13 mouse cellular contexts compared by ENCODE assay signal in genomic region chr4:118527335-118527681, GRCm38 (mm10). TPM values are rescaled to one million over a fixed set of nuclear protein-coding genes. Genes with fewer than 3 reads are reported as not detected.
DNase-seq lines count a peak whose midpoint lies in the region; ATAC-seq and TF ChIP-seq lines count a peak whose summit lies in the region.
"Had no signal": no experiment of that assay in that cellular context is flagged by ENCODE, and none has a peak within 500 bp of the region (broad histone marks: within the 10 kb centered on the region; RNA-seq: fewer than 3 reads in every experiment).

No protein-coding gene starts in this region.

- 0 out of 2 replicates have a peak, but pooled peaks have one; percentile 2 for ATAC-seq in kidney, postnatal 0 days (replicated peaks; ENCODE audit: low FRiP score, low read depth)
- ATAC-seq in embryonic facial prominence, embryonic 13.5 days (ENCODE audit: insufficient number of reproducible peaks, insufficient read depth, low FRiP score, low TSS enrichment, low read depth), result no peak
- no peak for ATAC-seq in liver, embryonic 15.5 days (ENCODE audit: insufficient read depth)
- no peak for ATAC-seq in inflammation-experienced regulatory T-cells, adult 6 months
- ATAC-seq: midbrain, embryonic 15.5 days had no signal

- TF ChIP-seq EP300 in ES-Bruce4 (IDR thresholded peaks at IDR 0.05; ENCODE audit: insufficient read depth, low read depth, low read length), result no peak

- DNase-seq in kidney, postnatal 0 days (ENCODE audit: low spot score), result no peak
- DNase-seq in kidney, adult 11 months, result no peak
- no peak for DNase-seq in heart, postnatal 4 days
- DNase-seq: cerebellum, adult 2 months had no signal

- no peak for TF ChIP-seq CTCF in kidney, postnatal 0 days (IDR thresholded peaks at IDR 0.05; ENCODE audit: low read depth)
- no peak for TF ChIP-seq CTCF in ES-Bruce4 (IDR thresholded peaks at IDR 0.05; ENCODE audit: low read depth, low read length)

- peak overlapping the region; percentile 70 for H3K27ac ChIP-seq in kidney, postnatal 0 days
- no peak overlapping the region for H3K27ac ChIP-seq in ES-Bruce4 (ENCODE audit: insufficient read depth, low read length)
- H3K27ac ChIP-seq in embryonic facial prominence, embryonic 13.5 days, result no peak overlapping the region
- peak overlapping the region; percentile 55; the same call in 1 of the 2 replicates for H3K27ac ChIP-seq in liver, embryonic 15.5 days (replicated peaks)
- H3K27ac ChIP-seq: midbrain, embryonic 15.5 days; neural tube, embryonic 13.5 days had no signal

- no peaks in the 10 kb centered on the region for H3K27me3 ChIP-seq in kidney, postnatal 0 days (ENCODE audit: insufficient read depth, low read length)
- H3K27me3 ChIP-seq in ES-Bruce4 (ENCODE audit: control insufficient read depth, insufficient read depth, low read length, poor library complexity, severe bottlenecking), result no peaks in the 10 kb centered on the region
- no peaks in the 10 kb centered on the region for H3K27me3 ChIP-seq in embryonic facial prominence, embryonic 13.5 days
- no peaks in the 10 kb centered on the region for H3K27me3 ChIP-seq in liver, embryonic 15.5 days
- H3K27me3 ChIP-seq: midbrain, embryonic 15.5 days; neural tube, embryonic 13.5 days had no signal

- peak overlapping the region; percentile 46 for H3K4me2 ChIP-seq in kidney, postnatal 0 days (ENCODE audit: low read length)
- H3K4me2 ChIP-seq in embryonic facial prominence, embryonic 13.5 days, result peak overlapping the region; percentile 31
- H3K4me2 ChIP-seq in liver, embryonic 15.5 days, result peak overlapping the region; percentile 33
- H3K4me2 ChIP-seq: midbrain, embryonic 15.5 days; neural tube, embryonic 13.5 days had no signal

- no peaks in the 10 kb centered on the region; the same call in 1 of the 2 replicates for H3K4me1 ChIP-seq in kidney, postnatal 0 days (replicated peaks; ENCODE audit: insufficient read depth, low read length)
- H3K4me1 ChIP-seq in ES-Bruce4 (ENCODE audit: control insufficient read depth, insufficient read depth, low read length), result peaks cover 6% of the 10 kb centered on the region
- H3K4me1 ChIP-seq in embryonic facial prominence, embryonic 13.5 days, result peaks cover 4% of the 10 kb centered on the region; the same call in 1 of the 2 replicates
- H3K4me1 ChIP-seq in liver, embryonic 15.5 days (replicated peaks), result peaks cover 3% of the 10 kb centered on the region; the same call in 1 of the 2 replicates
- H3K4me1 ChIP-seq: midbrain, embryonic 15.5 days; neural tube, embryonic 13.5 days had no signal

- H3K9me3 ChIP-seq in kidney, postnatal 0 days (replicated peaks; ENCODE audit: low read length), result no peaks in the 10 kb centered on the region
- no peaks in the 10 kb centered on the region for H3K9me3 ChIP-seq in ES-Bruce4 (replicated peaks; ENCODE audit: control insufficient read depth, insufficient read depth, low read length, poor library complexity, severe bottlenecking)
- H3K9me3 ChIP-seq in embryonic facial prominence, embryonic 13.5 days, result no peaks in the 10 kb centered on the region
- H3K9me3 ChIP-seq in liver, embryonic 15.5 days (replicated peaks), result no peaks in the 10 kb centered on the region
- H3K9me3 ChIP-seq: midbrain, embryonic 15.5 days; neural tube, embryonic 13.5 days had no signal

- no peak for TF ChIP-seq POLR2A in ES-Bruce4 (IDR thresholded peaks at IDR 0.05; ENCODE audit: insufficient read depth, low read length)

- H3K4me3 ChIP-seq in kidney, postnatal 0 days (replicated peaks; ENCODE audit: low read depth, low read length), result no peak overlapping the region
- peak overlapping the region; percentile 64 for H3K4me3 ChIP-seq in ES-Bruce4 (ENCODE audit: low read depth, low read length)
- peak overlapping the region; percentile 28 for H3K4me3 ChIP-seq in embryonic facial prominence, embryonic 13.5 days
- H3K4me3 ChIP-seq in liver, embryonic 15.5 days (replicated peaks), result peak overlapping the region; percentile 25
- H3K4me3 ChIP-seq: midbrain, embryonic 15.5 days; neural tube, embryonic 13.5 days had no signal

- peak overlapping the region; percentile 38; the same call in 1 of the 2 replicates for H3K9ac ChIP-seq in kidney, postnatal 0 days (ENCODE audit: low read depth, low read length)
- no peak overlapping the region for H3K9ac ChIP-seq in ES-Bruce4 (ENCODE audit: low read depth, poor library complexity, severe bottlenecking)
- no peak overlapping the region for H3K9ac ChIP-seq in embryonic facial prominence, embryonic 13.5 days
- no peak overlapping the region for H3K9ac ChIP-seq in liver, embryonic 15.5 days
- H3K9ac ChIP-seq: midbrain, embryonic 15.5 days; neural tube, embryonic 13.5 days had no signal

- 34% methylated on average over 5 of the region's 5 CpGs for WGBS in kidney, postnatal 0 days
- WGBS in embryonic facial prominence, embryonic 13.5 days, result 28% methylated on average over 5 of the region's 5 CpGs
- 49% methylated on average over 5 of the region's 5 CpGs for WGBS in liver, embryonic 15.5 days (ENCODE audit: insufficient replicate concordance)

- H3K36me3 ChIP-seq in kidney, postnatal 0 days (ENCODE audit: insufficient read depth, low read length), result no peaks in the 10 kb centered on the region
- no peaks in the 10 kb centered on the region for H3K36me3 ChIP-seq in ES-Bruce4 (ENCODE audit: control insufficient read depth, insufficient read depth, low read length, poor library complexity, severe bottlenecking)
- no peaks in the 10 kb centered on the region for H3K36me3 ChIP-seq in embryonic facial prominence, embryonic 13.5 days
- no peaks in the 10 kb centered on the region for H3K36me3 ChIP-seq in liver, embryonic 15.5 days (replicated peaks)
- H3K36me3 ChIP-seq: midbrain, embryonic 15.5 days; neural tube, embryonic 13.5 days had no signal

RNA-seq across cellular contexts. Expression of gene 2610528J11Rik, which starts 0.5 kb away (rescaled TPM):
- 63.3 and 66.5 TPM in 2 replicates for polyA plus RNA-seq in kidney, postnatal 0 days (2015; fragmentation: Nextera tagmentation; extraction: Ambion mirVana)
- 19.5 and 20.0 TPM in 2 replicates for polyA plus RNA-seq in ES-Bruce4 (2011; ENCODE audit: insufficient read depth, insufficient read length, low read depth, missing spikeins)
- 4.1 and 5.0 TPM in 2 replicates for polyA plus RNA-seq in embryonic facial prominence, embryonic 13.5 days (2015; fragmentation: Nextera tagmentation; extraction: Ambion mirVana)
- polyA plus RNA-seq in liver, embryonic 15.5 days (2015; fragmentation: Nextera tagmentation; extraction: Ambion mirVana), result 6.4 and 6.8 TPM in 2 replicates
- polyA plus RNA-seq in inflammation-experienced regulatory T-cells, adult 6 months (2017; shearing (Covaris generic)), result not detected
- not detected for total RNA-seq in heart, postnatal 4 days (2021)
- total RNA-seq: granulocyte monocyte progenitor cell, adult 5-6 weeks; hematopoietic stem cell, adult 5-6 weeks; left cerebral cortex, postnatal 14 days had no signal
- polyA plus RNA-seq: cerebellum, adult 2 months; midbrain, embryonic 15.5 days; neural tube, embryonic 13.5 days had no signal

RNA-seq across cellular contexts. Expression of gene Tmem125, which starts 16.5 kb away (rescaled TPM):
- 11.3 and 12.3 TPM in 2 replicates for polyA plus RNA-seq in kidney, postnatal 0 days (2015; fragmentation: Nextera tagmentation; extraction: Ambion mirVana)
- 9.7 and 11.9 TPM in 2 replicates for polyA plus RNA-seq in ES-Bruce4 (2011; ENCODE audit: insufficient read depth, insufficient read length, low read depth, missing spikeins)
- polyA plus RNA-seq in embryonic facial prominence, embryonic 13.5 days (2015; fragmentation: Nextera tagmentation; extraction: Ambion mirVana), result 2.8 and 3.2 TPM in 2 replicates
- polyA plus RNA-seq in liver, embryonic 15.5 days (2015; fragmentation: Nextera tagmentation; extraction: Ambion mirVana), result 1.9 and 2.0 TPM in 2 replicates
- not detected for polyA plus RNA-seq in inflammation-experienced regulatory T-cells, adult 6 months (2017; shearing (Covaris generic))
- under 1 TPM; 0.24 to 0.32 TPM for total RNA-seq in heart, postnatal 4 days (2021)
- total RNA-seq: granulocyte monocyte progenitor cell, adult 5-6 weeks; hematopoietic stem cell, adult 5-6 weeks had no signal
- polyA plus RNA-seq: neural tube, embryonic 13.5 days had no signal

RNA-seq across cellular contexts. Expression of gene Tie1, which starts 37.4 kb away (rescaled TPM):
- 45.6 and 49.4 TPM in 2 replicates for polyA plus RNA-seq in kidney, postnatal 0 days (2015; fragmentation: Nextera tagmentation; extraction: Ambion mirVana)
- polyA plus RNA-seq in ES-Bruce4 (2011; ENCODE audit: insufficient read depth, insufficient read length, low read depth, missing spikeins), result 0.19 and 0.26 TPM in 2 replicates
- polyA plus RNA-seq in embryonic facial prominence, embryonic 13.5 days (2015; fragmentation: Nextera tagmentation; extraction: Ambion mirVana), result 19.4 and 19.6 TPM in 2 replicates
- polyA plus RNA-seq in liver, embryonic 15.5 days (2015; fragmentation: Nextera tagmentation; extraction: Ambion mirVana), result 6.2 and 8.2 TPM in 2 replicates
- polyA plus RNA-seq in inflammation-experienced regulatory T-cells, adult 6 months (2017; shearing (Covaris generic)), result not detected
- 10 to 100 TPM; 86.2 to 88.9 TPM for total RNA-seq in heart, postnatal 4 days (2021)

Comparison
In these comparisons a context has a peak if more than half of its experiments do, and no peak if none do; other contexts are left out.
1. H3K27ac ChIP-seq: peak in kidney, postnatal 0 days (single experiment) and liver, embryonic 15.5 days (single experiment); none in ES-Bruce4 (single experiment) and embryonic facial prominence, embryonic 13.5 days (single experiment).
2. Peak in every context shown above with its lines, with median percentiles within 50 percentile points of each other: H3K4me2 ChIP-seq.